Mouse (Mus musculus): ENCODE results near the gene Clcn5. TPM values are rescaled to one million over a fixed set of nuclear protein-coding genes. Genes with fewer than 3 reads are reported as not detected.

The Clcn5 gene
- polyA plus RNA-seq, 1 experiment: 3.8 TPM

- Histone ChIP-seq H3K27ac (replicated peaks; ENCODE audit: low read depth, low read length) (no peak overlapping the region), H3K4me3 (ENCODE audit: insufficient read depth, low read depth, low read length) (no peak overlapping the region), H3K4me1 (ENCODE audit: control insufficient read depth, insufficient read depth, insufficient read length, low read length) (no peaks in the 10 kb centered on the region)
Measured at GRCm38 (mm10) chrX:7276564-7276963, 42.6 kb downstream of the Clcn5 start.

GRCm38 (mm10) chrX:7261149-7261548 lies 58.0 kb downstream of the Clcn5 start:
- H3K27ac ChIP-seq (replicated peaks; ENCODE audit: low read depth, low read length): no peak overlapping the region
- H3K4me1 ChIP-seq (ENCODE audit: control insufficient read depth, insufficient read depth, insufficient read length, low read length): no peaks in the 10 kb centered on the region
- no peak overlapping the region for H3K4me3 ChIP-seq (ENCODE audit: insufficient read depth, low read depth, low read length)

GRCm38 (mm10) chrX:7260400-7261113 lies 58.6 kb downstream of the Clcn5 start:
- H3K4me1 ChIP-seq (ENCODE audit: control insufficient read depth, insufficient read depth, insufficient read length, low read length): no peaks in the 10 kb centered on the region
- H3K4me3 ChIP-seq (ENCODE audit: insufficient read depth, low read depth, low read length): no peak overlapping the region
- H3K27ac ChIP-seq (replicated peaks; ENCODE audit: low read depth, low read length): no peak overlapping the region

- no peaks in the 10 kb centered on the region for H3K4me1 ChIP-seq (ENCODE audit: control insufficient read depth, insufficient read depth, insufficient read length, low read length)
- H3K27ac ChIP-seq (replicated peaks; ENCODE audit: low read depth, low read length): no peak overlapping the region
- no peak overlapping the region for H3K4me3 ChIP-seq (ENCODE audit: insufficient read depth, low read depth, low read length)
Measured at GRCm38 (mm10) chrX:7259718-7260117, 59.4 kb downstream of the Clcn5 start.

GRCm38 (mm10) chrX:7256022-7256421 lies 63.1 kb downstream of the Clcn5 start:
- Histone ChIP-seq H3K27ac (replicated peaks; ENCODE audit: low read depth, low read length) (no peak overlapping the region), H3K4me3 (ENCODE audit: insufficient read depth, low read depth, low read length) (no peak overlapping the region), H3K4me1 (ENCODE audit: control insufficient read depth, insufficient read depth, insufficient read length, low read length) (no peaks in the 10 kb centered on the region)

GRCm38 (mm10) chrX:7204099-7204498 lies 115.1 kb downstream of the Clcn5 start:
- Histone ChIP-seq H3K27ac (replicated peaks; ENCODE audit: low read depth, low read length) (no peak overlapping the region), H3K4me3 (ENCODE audit: insufficient read depth, low read depth, low read length) (no peak overlapping the region), H3K4me1 (ENCODE audit: control insufficient read depth, insufficient read depth, insufficient read length, low read length) (no peaks in the 10 kb centered on the region)

- H3K27ac ChIP-seq (replicated peaks; ENCODE audit: low read depth, low read length): no peak overlapping the region
- no peak overlapping the region for H3K4me3 ChIP-seq (ENCODE audit: insufficient read depth, low read depth, low read length)
- H3K4me1 ChIP-seq (ENCODE audit: control insufficient read depth, insufficient read depth, insufficient read length, low read length): no peaks in the 10 kb centered on the region
Measured at GRCm38 (mm10) chrX:7203535-7203934, 115.6 kb downstream of the Clcn5 start.

- Histone ChIP-seq H3K4me3 (ENCODE audit: insufficient read depth, low read depth, low read length) (no peak overlapping the region), H3K4me1 (ENCODE audit: control insufficient read depth, insufficient read depth, insufficient read length, low read length) (no peaks in the 10 kb centered on the region), H3K27ac (replicated peaks; ENCODE audit: low read depth, low read length) (no peak overlapping the region)
Measured at GRCm38 (mm10) chrX:7197833-7198232, 121.3 kb downstream of the Clcn5 start.

- Histone ChIP-seq H3K4me3 (ENCODE audit: insufficient read depth, low read depth, low read length) (no peak overlapping the region), H3K4me1 (ENCODE audit: control insufficient read depth, insufficient read depth, insufficient read length, low read length) (no peaks in the 10 kb centered on the region), H3K27ac (replicated peaks; ENCODE audit: low read depth, low read length) (no peak overlapping the region)
Measured at GRCm38 (mm10) chrX:7190816-7191215, 128.3 kb downstream of the Clcn5 start.

GRCm38 (mm10) chrX:7188311-7188807 lies 130.8 kb downstream of the Clcn5 start:
- Histone ChIP-seq H3K4me3 (ENCODE audit: insufficient read depth, low read depth, low read length) (peak overlapping the region; percentile 47), H3K27ac (replicated peaks; ENCODE audit: low read depth, low read length) (no peak overlapping the region), H3K4me1 (ENCODE audit: control insufficient read depth, insufficient read depth, insufficient read length, low read length) (no peaks in the 10 kb centered on the region)

- Histone ChIP-seq H3K27ac (replicated peaks; ENCODE audit: low read depth, low read length) (no peak overlapping the region), H3K4me1 (ENCODE audit: control insufficient read depth, insufficient read depth, insufficient read length, low read length) (no peaks in the 10 kb centered on the region), H3K4me3 (ENCODE audit: insufficient read depth, low read depth, low read length) (peak overlapping the region; percentile 47; the same call in 1 of the 2 replicates)
Measured at GRCm38 (mm10) chrX:7187455-7188310, 131.5 kb downstream of the Clcn5 start.

- Histone ChIP-seq H3K4me3 (ENCODE audit: insufficient read depth, low read depth, low read length) (no peak overlapping the region), H3K4me1 (ENCODE audit: control insufficient read depth, insufficient read depth, insufficient read length, low read length) (no peaks in the 10 kb centered on the region), H3K27ac (replicated peaks; ENCODE audit: low read depth, low read length) (no peak overlapping the region)
Measured at GRCm38 (mm10) chrX:7170156-7170555, 149.0 kb downstream of the Clcn5 start.

- Histone ChIP-seq H3K4me1 (ENCODE audit: control insufficient read depth, insufficient read depth, insufficient read length, low read length) (no peaks in the 10 kb centered on the region), H3K27ac (replicated peaks; ENCODE audit: low read depth, low read length) (no peak overlapping the region), H3K4me3 (ENCODE audit: insufficient read depth, low read depth, low read length) (no peak overlapping the region)
Measured at GRCm38 (mm10) chrX:7168799-7169198, 150.4 kb downstream of the Clcn5 start.

- H3K4me3 ChIP-seq (ENCODE audit: insufficient read depth, low read depth, low read length): no peak overlapping the region
- no peaks in the 10 kb centered on the region for H3K4me1 ChIP-seq (ENCODE audit: control insufficient read depth, insufficient read depth, insufficient read length, low read length)
- H3K27ac ChIP-seq (replicated peaks; ENCODE audit: low read depth, low read length): no peak overlapping the region
Measured at GRCm38 (mm10) chrX:7157976-7158375, 161.2 kb downstream of the Clcn5 start.

GRCm38 (mm10) chrX:7156026-7156732 lies 163.0 kb downstream of the Clcn5 start:
- Histone ChIP-seq H3K4me3 (ENCODE audit: insufficient read depth, low read depth, low read length) (no peak overlapping the region), H3K27ac (replicated peaks; ENCODE audit: low read depth, low read length) (no peak overlapping the region), H3K4me1 (ENCODE audit: control insufficient read depth, insufficient read depth, insufficient read length, low read length) (no peaks in the 10 kb centered on the region)

Data from brown adipose tissue, adult 24 weeks (tissue).